Mouse (Mus musculus) urinary bladder, postnatal 4 days (tissue): ENCODE measurements around the gene Them4.
A peak's percentile ranks its signal among the peaks of the same experiment; 100 is the strongest.
"Not testable (repeated sequence)": the region's sequence is repeated elsewhere in the genome, so short reads cannot be mapped to it uniquely, and the experiment has no call there.

Experiments
- DNase-seq, 2 experiments: peaks; one replicate each; pipeline ENCODE4 v3.0.0; 2021 to 2022; ENCODE audit warnings: low spot score in 2 of 2

The Them4 gene

GRCm38 (mm10) chr3:94309633-94310363, at the start of gene Them4:
Gene Them4 (plus strand): TSS chr3:94310089.
- DNase-seq = peak; percentile 91 to 92

DNA sequence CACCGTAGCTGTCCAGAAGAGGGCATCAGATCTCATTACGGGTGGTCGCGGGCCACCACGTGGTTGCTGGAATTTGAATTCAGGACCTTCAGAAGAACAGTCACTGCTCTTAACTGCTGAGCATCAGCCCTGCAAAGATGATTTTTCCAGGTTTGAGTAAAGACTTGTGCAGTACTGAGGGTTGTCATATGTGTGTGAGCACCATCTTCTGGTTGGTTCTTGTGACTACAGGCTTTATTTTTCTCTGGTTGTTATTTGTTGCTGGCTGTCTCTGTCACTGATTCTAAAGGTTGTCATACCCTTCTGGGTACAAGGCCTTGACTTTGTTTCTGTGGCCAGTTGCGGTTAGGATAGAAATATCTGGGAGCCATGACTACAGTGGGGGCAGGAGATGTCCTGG, 49.3 kb upstream of the Them4 start:
- no peak for DNase-seq

GRCm38 (mm10) chr3:94263736-94264135, 46.2 kb upstream of the Them4 start, which contains the start of gene Gm4778:
Gene Gm4778 (plus strand): TSS chr3:94264036.
- not testable (repeated sequence) for DNase-seq

DNA sequence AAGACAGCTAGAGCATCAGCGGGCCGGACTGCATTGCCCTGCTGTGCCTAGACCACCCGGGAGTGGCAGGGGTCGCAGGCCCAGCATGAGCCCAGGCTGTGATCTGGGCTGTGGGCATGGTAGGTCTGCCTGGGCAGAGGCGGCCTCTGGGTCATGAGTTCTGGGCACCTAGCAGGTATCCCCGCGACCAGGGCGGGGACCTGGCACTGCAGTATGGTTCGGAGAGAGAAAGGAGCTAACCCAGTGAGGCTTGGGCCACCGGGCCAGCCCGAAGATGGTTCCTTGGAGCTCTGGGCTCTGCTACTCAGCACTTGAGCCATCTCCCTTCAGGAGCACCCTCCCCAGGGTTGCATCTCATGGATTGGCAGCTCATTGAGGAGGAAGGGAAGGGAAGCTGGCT, 33.9 kb upstream of the Them4 start:
- no peak for DNase-seq

DNA sequence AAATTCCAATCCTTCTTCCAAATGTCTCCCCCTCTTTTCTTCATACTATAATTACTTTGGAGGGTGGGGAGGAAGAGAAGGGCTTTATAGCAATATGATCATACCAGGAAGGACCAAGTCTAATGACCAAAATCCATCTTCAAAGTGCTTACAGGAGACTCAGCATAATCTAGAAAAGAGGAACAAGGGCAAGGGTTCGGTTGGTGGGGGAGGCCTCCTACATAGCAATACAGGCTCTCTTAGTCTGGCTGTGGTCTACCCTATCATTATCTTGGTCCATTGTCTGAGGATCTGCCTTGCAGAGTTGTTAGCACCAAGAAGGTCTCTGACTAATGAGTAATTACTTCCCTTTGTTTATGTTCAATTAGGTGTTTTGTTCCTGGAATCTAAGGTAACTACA, 4.4 kb upstream of the Them4 start:
- DNase-seq = no peak

DNA sequence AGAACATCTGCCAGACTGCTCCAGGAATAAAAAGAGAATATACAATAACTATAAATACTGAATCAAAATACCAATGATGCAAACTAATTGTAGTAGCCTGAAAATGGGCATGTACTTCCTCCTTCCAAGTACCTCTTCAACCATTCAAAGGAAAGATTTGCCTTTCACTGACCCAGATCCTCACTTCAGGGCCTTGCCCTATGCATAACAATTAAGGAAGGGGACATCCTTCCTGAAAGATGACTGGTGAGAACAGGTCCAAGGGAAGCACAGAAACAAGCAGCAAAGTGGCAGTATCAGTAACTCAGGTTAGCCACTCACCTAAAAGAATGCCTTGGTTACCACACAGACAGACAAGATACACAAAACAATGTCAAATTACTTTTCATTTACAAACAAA, 2.9 kb upstream of the Them4 start:
- DNase-seq = no peak

DNA sequence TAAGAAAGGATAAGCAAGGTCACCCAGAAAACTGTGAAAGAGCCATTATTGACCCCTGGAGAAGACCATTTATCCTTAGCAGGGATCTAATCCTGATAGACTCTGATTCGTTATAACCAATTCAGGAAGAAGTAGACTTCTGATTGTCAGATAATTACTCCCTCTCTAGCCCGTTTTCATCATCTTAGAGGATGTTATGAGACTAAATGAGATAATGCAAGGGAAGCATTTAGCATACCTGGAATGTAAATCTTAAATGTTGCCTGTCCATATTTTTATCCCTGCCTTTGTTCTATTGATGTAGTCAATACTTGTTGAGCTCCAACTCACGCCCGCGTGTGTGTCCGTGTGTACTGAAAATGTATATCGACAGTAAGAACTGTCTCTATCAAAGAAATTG, 602 bp downstream of the Them4 start:
- DNase-seq = no peak

- no peak for DNase-seq
Measured at GRCm38 (mm10) chr3:94310911-94311310, 1.0 kb downstream of the Them4 start.

DNA sequence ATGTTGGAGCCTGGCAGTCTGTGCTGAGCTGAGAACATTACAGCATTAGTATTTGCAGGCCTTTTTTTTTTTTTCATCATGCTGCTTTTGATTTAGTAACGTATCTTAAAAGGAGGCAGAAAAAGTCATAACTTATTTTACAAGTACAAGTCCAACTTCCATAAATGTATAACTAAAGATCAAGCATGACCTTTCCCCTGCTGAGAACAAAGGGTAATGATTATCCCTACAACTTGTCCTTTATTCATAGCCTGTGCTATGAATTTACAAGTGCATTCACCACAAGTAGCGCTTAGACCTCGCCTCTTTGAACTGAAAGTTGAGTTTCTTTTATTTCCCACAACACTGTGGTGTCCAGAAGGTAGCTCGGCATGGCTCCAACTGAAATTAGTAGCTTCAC, 1.5 kb downstream of the Them4 start:
- no peak for DNase-seq

GRCm38 (mm10) chr3:94328681-94329080, 18.8 kb downstream of the Them4 start:
- no peak for DNase-seq

DNA sequence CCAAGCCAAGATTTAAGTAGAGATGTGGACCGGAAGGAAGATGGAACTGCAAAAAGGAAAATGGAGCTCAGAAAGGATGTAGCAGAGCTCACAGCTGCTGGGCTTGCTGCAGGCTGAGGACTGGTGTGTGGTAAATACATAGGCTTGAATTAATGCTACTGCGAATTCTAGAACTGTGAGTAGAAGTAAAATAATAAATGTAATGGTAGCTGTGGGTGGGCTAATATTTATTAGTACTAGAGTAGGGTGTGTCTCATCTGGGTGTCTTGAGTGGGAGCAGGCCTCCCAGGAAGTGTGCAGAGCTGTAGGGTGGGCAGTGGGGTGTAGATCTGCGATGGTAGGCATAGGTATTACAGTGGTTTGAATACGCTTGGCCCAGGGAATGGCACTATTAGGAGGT, 24.6 kb downstream of the Them4 start:
- no peak for DNase-seq

GRCm38 (mm10) chr3:94338522-94338921, 28.6 kb downstream of the Them4 start:
- DNase-seq = no peak

- DNase-seq = no peak
Measured at GRCm38 (mm10) chr3:94341959-94342422, 32.1 kb downstream of the Them4 start, which contains the start of gene Them5. Gene Them5 (plus strand): TSS chr3:94342099.

- DNase-seq = no peak
Measured at GRCm38 (mm10) chr3:94342552-94342951, 32.7 kb downstream of the Them4 start.

DNA sequence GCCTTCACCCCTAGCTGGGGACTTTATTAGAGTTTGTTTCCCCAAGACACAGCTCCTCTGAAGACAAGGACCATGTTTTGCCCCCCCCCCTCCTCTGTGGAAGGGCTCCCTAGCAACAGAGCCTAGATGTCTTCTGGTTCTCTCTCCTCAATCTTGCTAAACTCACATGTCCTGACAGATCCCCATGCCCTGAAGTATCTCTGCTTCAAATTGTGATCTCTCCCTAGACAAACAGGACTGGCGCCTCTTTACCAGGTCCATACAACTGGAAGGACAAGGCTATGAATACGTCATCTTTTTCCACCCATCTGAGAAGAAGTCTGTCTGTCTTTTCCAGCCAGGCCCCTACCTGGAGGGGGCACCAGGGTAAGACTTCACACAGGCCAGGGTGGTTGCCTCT, 34.3 kb downstream of the Them4 start:
- no peak for DNase-seq

DNA sequence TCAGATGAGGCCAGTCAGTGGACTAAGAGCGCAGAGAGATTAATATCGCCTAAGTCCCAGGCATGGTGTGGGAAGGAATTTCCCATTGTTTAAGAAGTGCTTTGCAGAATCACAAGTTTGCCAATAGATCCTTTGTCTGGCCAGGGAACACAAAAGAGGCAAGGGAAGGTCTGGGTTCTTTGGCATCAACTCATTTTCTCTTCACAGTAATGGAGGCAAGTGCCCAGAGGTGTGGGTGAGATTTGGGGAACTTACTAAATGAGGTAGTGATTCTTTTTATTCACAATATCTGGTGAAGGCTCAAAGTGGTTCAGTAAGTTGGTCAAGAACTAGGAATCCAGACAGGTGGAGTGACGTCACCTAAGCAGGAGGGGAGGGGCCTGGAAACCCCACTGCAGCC, 35.0 kb downstream of the Them4 start:
- no peak for DNase-seq

DNA sequence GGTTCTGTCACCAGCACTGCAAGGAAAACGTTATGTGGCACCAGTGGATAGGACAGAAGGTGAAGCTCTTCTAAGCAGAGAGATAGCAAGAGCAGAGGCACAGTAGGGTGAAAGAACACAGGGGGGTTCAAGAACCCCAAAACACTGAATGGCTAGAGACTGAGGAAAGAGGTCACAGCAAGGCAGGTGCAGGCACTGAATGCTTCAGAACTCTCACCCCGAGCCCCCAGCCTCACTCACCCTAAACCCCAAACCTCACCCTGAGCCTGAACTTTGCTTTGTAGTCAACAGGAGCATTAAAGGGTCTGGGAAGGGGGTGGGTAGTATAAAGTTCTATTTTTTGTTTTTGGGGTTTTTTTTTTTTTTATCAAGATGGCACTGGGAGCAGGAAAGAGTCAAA, 38.3 kb downstream of the Them4 start:
- DNase-seq = no peak

- no peak for DNase-seq
Measured at GRCm38 (mm10) chr3:94360812-94361211, 50.9 kb downstream of the Them4 start.

GRCm38 (mm10) chr3:94362138-94362537, 52.2 kb downstream of the Them4 start, which contains the start of gene C2cd4d:
Gene C2cd4d (plus strand): TSS chr3:94362438.
- no peak for DNase-seq

GRCm38 (mm10) chr3:94363291-94364153, 53.6 kb downstream of the Them4 start:
- peak in 1 of 2 experiments; percentile 49 for DNase-seq

DNA sequence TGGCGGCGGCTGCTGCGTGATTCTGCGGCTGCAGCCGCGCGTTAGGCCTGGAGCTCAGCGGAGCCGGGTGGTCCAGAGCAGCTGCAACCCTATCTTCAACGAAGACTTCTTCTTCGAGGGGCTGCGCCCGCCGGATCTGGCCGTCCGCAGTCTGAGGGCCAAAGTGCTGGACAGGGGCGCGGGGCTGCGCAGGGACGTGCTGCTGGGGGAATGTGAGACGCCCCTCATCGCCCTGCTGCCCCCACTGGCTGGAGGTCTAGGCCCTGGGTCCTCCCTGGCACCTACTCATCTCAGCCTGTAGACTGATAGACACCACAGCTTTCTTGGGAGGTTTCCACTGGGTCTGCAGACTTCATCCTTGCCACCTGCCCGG, 54.3 kb downstream of the Them4 start:
- no peak for DNase-seq

DNA sequence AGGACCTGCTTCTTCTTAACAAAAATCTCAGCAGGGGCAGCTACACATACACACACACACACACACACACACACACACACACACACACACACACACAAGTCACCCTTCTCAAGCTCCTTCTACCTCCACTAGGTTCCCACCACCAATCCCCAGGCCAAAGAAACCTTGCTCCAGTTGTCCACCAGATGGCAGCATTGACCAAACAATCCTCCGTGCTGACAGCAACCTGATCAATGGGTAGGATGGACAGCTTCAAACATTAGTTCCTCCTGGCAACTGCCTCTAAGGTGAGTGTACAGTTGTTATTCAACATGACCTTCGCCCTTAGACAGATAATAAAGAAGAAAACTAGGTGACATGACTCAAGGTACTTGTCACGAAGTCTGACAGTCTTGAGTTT, 56.9 kb downstream of the Them4 start:
- DNase-seq = peak; percentile 58 to 72

DNA sequence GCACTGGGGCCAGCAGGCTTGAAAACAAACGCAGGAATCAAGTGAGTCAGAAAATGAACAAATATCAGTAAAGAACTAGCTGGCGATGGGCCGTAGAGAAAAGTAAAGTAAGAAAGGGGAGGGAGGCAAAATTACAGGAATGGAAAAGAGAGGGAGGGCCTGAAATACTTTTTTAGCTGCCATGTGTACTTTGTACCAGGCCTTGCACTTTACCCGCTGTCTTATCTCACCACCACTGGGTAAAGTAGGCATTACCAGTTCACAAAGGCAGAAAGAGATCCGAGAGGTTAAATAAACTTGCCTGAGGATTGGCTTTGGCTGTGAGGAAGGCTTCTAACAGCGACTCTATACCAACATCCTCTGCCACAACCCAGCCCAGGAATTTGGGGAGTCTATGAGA, 57.6 kb downstream of the Them4 start:
- DNase-seq = no peak
